Mouse (Mus musculus): ENCODE data around the gene Cpne2.

- TF ChIP-seq MAX (IDR thresholded peaks at IDR 0.05; ENCODE audit: low read length) = no peak
- TF ChIP-seq EP300 (IDR thresholded peaks at IDR 0.05; ENCODE audit: low read length) = no peak
- no peak for TF ChIP-seq ZMIZ1 (IDR thresholded peaks at IDR 0.05; ENCODE audit: low read depth, low read length)
- TF ChIP-seq ZC3H11A (IDR thresholded peaks at IDR 0.05; ENCODE audit: low read depth, low read length) = no peak
- TF ChIP-seq CTCF (conservative IDR thresholded peaks at IDR 0.05 in 1 of 2, IDR thresholded peaks at IDR 0.05 in 1 of 2; ENCODE audit: low read depth in 2 of 2, low read length in 2 of 2) = no peak
- no peak for TF ChIP-seq POLR2AphosphoS2 (IDR thresholded peaks at IDR 0.05; ENCODE audit: low read depth, low read length)
- no peak for TF ChIP-seq CHD1 (IDR thresholded peaks at IDR 0.05; ENCODE audit: low read depth, low read length)
- TF ChIP-seq RAD21 (IDR thresholded peaks at IDR 0.05; ENCODE audit: low read depth, low read length) = no peak
- no peak for TF ChIP-seq ZNF384 (IDR thresholded peaks at IDR 0.05; ENCODE audit: low read depth, low read length)
Observed at GRCm38 (mm10) chr8:94489809-94490483, 42.8 kb upstream of the Cpne2 start.
